Mouse (Mus musculus) MEL (cell line): Measurements from ENCODE around the gene Nop16. TPM values are rescaled to one million over a fixed set of nuclear protein-coding genes. Genes with fewer than 3 reads are reported as not detected.

Experiments
- DNase-seq: peaks from one replicate; pipeline ENCODE4 v3.0.0; 2011; ENCODE audit warnings: low read depth, low spot score
- H3K27ac ChIP-seq: 2 replicates; pipeline ENCODE4 v1.5.1; 2012; ENCODE audit warnings: low read depth, mild to moderate bottlenecking, control low read depth, low read length, moderate library complexity; ENCODE audit not compliant: control insufficient read depth
- H3K27me3 ChIP-seq, 2 experiments: fragments of 150-350 bp in 1 of 2; sonication (generic) in 1 of 2; 2 replicates each; pipeline ENCODE4 v1.6.1; 2012; ENCODE audit warnings: low read length in 2 of 2, mild to moderate bottlenecking in 2 of 2, improper control_type of control experiment in 1 of 2, moderate library complexity in 1 of 2; ENCODE audit not compliant: insufficient read depth in 2 of 2, control insufficient read depth in 1 of 2
- H3K36me3 ChIP-seq, 2 experiments: 2 replicates each; pipeline ENCODE4 v1.6.1; 2012 to 2014; ENCODE audit warnings: low read length in 2 of 2, improper control_type of control experiment in 1 of 2, inconsistent platforms in 1 of 2, mild to moderate bottlenecking in 1 of 2; ENCODE audit not compliant: insufficient read depth in 2 of 2, control insufficient read depth in 1 of 2
- H3K4me1 ChIP-seq, 2 experiments: fragments of 150-350 bp in 1 of 2; sonication (generic) in 1 of 2; 2 replicates each; pipeline ENCODE4 v1.6.1; 2012; ENCODE audit warnings: low read length in 2 of 2, improper control_type of control experiment in 1 of 2, mild to moderate bottlenecking in 1 of 2; ENCODE audit not compliant: insufficient read depth in 2 of 2, control insufficient read depth in 1 of 2
- H3K4me3 ChIP-seq, 2 experiments: fragments of 150-350 bp in 1 of 2; sonication (generic) in 1 of 2; 2 replicates each; pipeline ENCODE4 v1.5.1; 2012; ENCODE audit warnings: low read depth in 2 of 2, low read length in 2 of 2, mild to moderate bottlenecking in 2 of 2, moderate library complexity in 2 of 2, control low read depth in 1 of 2, improper control_type of control experiment in 1 of 2; ENCODE audit not compliant: control insufficient read depth in 1 of 2, insufficient read depth in 1 of 2
- H3K79me2 ChIP-seq: 2 replicates; pipeline ENCODE4 v1.6.1; 2012; ENCODE audit warnings: mild to moderate bottlenecking, low read length, moderate library complexity; ENCODE audit not compliant: control insufficient read depth, poor library complexity, insufficient read depth
- H3K9ac ChIP-seq: 2 replicates; pipeline ENCODE4 v1.6.1; 2012; ENCODE audit warnings: low read depth, mild to moderate bottlenecking, control low read depth, low read length, moderate library complexity; ENCODE audit not compliant: control insufficient read depth, poor library complexity, severe bottlenecking
- H3K9me3 ChIP-seq: fragments of 150-350 bp; sonication (generic); replicated peaks from 2 replicates; pipeline ENCODE4 v1.6.1; 2012; ENCODE audit warnings: mild to moderate bottlenecking, low read length, improper control_type of control experiment, moderate library complexity; ENCODE audit not compliant: insufficient read depth
- CHD1 ChIP-seq: IDR thresholded peaks from 2 replicates; pipeline ENCODE4 v1.6.1; 2012; ENCODE audit warnings: low read depth, mild to moderate bottlenecking, inconsistent platforms, low read length, improper control_type of control experiment
- E2F4 ChIP-seq: IDR thresholded peaks from 2 replicates; pipeline ENCODE4 v1.6.1; 2011; ENCODE audit warnings: low read depth, low read length, improper control_type of control experiment, borderline replicate concordance
- ELF1 ChIP-seq: IDR thresholded peaks from 2 replicates; pipeline ENCODE4 v1.6.1; 2014; ENCODE audit warnings: low read depth, mild to moderate bottlenecking, inconsistent platforms, low read length, improper control_type of control experiment, moderate library complexity
- GABPA ChIP-seq: IDR thresholded peaks from 2 replicates; pipeline ENCODE4 v1.6.1; 2012; ENCODE audit warnings: low read depth, mild to moderate bottlenecking, inconsistent platforms, low read length, improper control_type of control experiment, moderate library complexity
- MAZ ChIP-seq: IDR thresholded peaks from 2 replicates; pipeline ENCODE4 v1.6.1; 2012; ENCODE audit warnings: low read depth, mild to moderate bottlenecking, inconsistent platforms, low read length, improper control_type of control experiment
- NRF1 ChIP-seq: IDR thresholded peaks from 2 replicates; pipeline ENCODE4 v1.6.1; 2014; ENCODE audit warnings: low read depth, mild to moderate bottlenecking, inconsistent platforms, low read length, improper control_type of control experiment, moderate library complexity; ENCODE audit not compliant: poor library complexity, insufficient read depth, severe bottlenecking
- POLR2AphosphoS2 ChIP-seq: IDR thresholded peaks from 2 replicates; pipeline ENCODE4 v1.6.1; 2011; ENCODE audit warnings: low read length, improper control_type of control experiment
- RAD21 ChIP-seq: IDR thresholded peaks from 2 replicates; pipeline ENCODE4 v1.6.1; 2011; ENCODE audit warnings: mild to moderate bottlenecking, low read depth, low read length, improper control_type of control experiment
- SIN3A ChIP-seq: IDR thresholded peaks from 2 replicates; pipeline ENCODE4 v1.6.1; 2012; ENCODE audit warnings: low read length, improper control_type of control experiment, inconsistent platforms
- TCF12 ChIP-seq: IDR thresholded peaks from 2 replicates; pipeline ENCODE4 v1.6.1; 2014; ENCODE audit warnings: low read depth, mild to moderate bottlenecking, inconsistent platforms, low read length, improper control_type of control experiment, moderate library complexity
- USF2 ChIP-seq, 2 experiments: IDR thresholded peaks; 2 replicates each; pipeline ENCODE4 v1.6.1; 2011 to 2012; ENCODE audit warnings: improper control_type of control experiment in 2 of 2, low read length in 2 of 2, borderline replicate concordance in 1 of 2, inconsistent platforms in 1 of 2, low read depth in 1 of 2, mild to moderate bottlenecking in 1 of 2; ENCODE audit not compliant: insufficient read depth in 1 of 2
- ZMIZ1 ChIP-seq: IDR thresholded peaks from 2 replicates; pipeline ENCODE4 v1.6.1; 2012; ENCODE audit warnings: low read depth, mild to moderate bottlenecking, inconsistent platforms, low read length, improper control_type of control experiment, moderate library complexity
- ZNF384 ChIP-seq: IDR thresholded peaks from 2 replicates; pipeline ENCODE4 v1.6.1; 2012; ENCODE audit warnings: low read depth, mild to moderate bottlenecking, inconsistent platforms, low read length, improper control_type of control experiment
- polyA plus RNA-seq, 2 experiments: library from polyadenylated mRNA; stranded (reverse) in 1 of 2; unstranded in 1 of 2; fragments of >175 nt in 1 of 2; fragments of >200 nt in 1 of 2; gene quantifications; 2 replicates each; pipeline versions ENCODE4 v1.2.1 to v1.2.4; 2012; ENCODE audit warnings: low replicate concordance in 2 of 2, low read depth in 1 of 2; ENCODE audit not compliant: insufficient read length in 2 of 2, insufficient read depth in 1 of 2, missing spikeins in 1 of 2
- total RNA-seq: library from RNA; depleted of rRNA; stranded (reverse); fragments of 300-350 nt; gene quantifications from 2 replicates; pipeline ENCODE4 v1.2.3, GENCODE M21; 2012

Gene Nop16
- total and polyA plus RNA-seq, 3 experiments = 131 to 172 TPM; not detected in 1

- DNase-seq = no peak
- no peak overlapping the region for H3K9ac ChIP-seq
- H3K4me1 ChIP-seq = peaks cover 0 to 5% of the 10 kb centered on the region in 2 experiments; a peak in 2 of 4 replicates
- H3K79me2 ChIP-seq = 0 out of 2 replicates have a peak, but pooled peaks cover 2% of the 10 kb centered on the region
- no peak overlapping the region for H3K4me3 ChIP-seq
- H3K27me3 ChIP-seq = no peaks in the 10 kb centered on the region
- no peaks in the 10 kb centered on the region for H3K9me3 ChIP-seq
- peaks cover 2 to 7% of the 10 kb centered on the region in 2 experiments; a peak in 3 of 4 replicates for H3K36me3 ChIP-seq
- H3K27ac ChIP-seq = no peak overlapping the region
- no peak for TF ChIP-seq SIN3A
- TF ChIP-seq POLR2AphosphoS2 = 0 out of 2 replicates have a peak, but pooled peaks have one; percentile 29
Measured at GRCm38 (mm10) chr13:54582126-54582525, 7.8 kb downstream of the Nop16 start.

GRCm38 (mm10) chr13:54581385-54581784, 8.5 kb downstream of the Nop16 start:
- TF ChIP-seq TCF12 (no peak), NRF1 (no peak), GABPA (no peak), ELF1 (no peak), ZMIZ1 (no peak), USF2 (IDR thresholded peaks at IDR 0.05; ENCODE audit: borderline replicate concordance in 1 of 2, insufficient read depth in 1 of 2, low read depth in 1 of 2, low read length in 2 of 2) (no peak), CHD1 (no peak), MAZ (no peak), E2F4 (no peak)
- TF ChIP-seq, all 39 proteins: peak for 0
- Histone ChIP-seq H3K4me1 (peaks cover 0 to 5% of the 10 kb centered on the region in 2 experiments; a peak in 2 of 4 replicates), H3K27ac (no peak overlapping the region), H3K4me3 (no peak overlapping the region), H3K9ac (no peak overlapping the region), H3K79me2 (no peaks in the 10 kb centered on the region), H3K36me3 (peaks cover 2 to 5% of the 10 kb centered on the region in 2 experiments; a peak in 1 of 4 replicates), H3K27me3 (no peaks in the 10 kb centered on the region), H3K9me3 (no peaks in the 10 kb centered on the region)
- no peak for DNase-seq

GRCm38 (mm10) chr13:54577652-54578507, 12.0 kb downstream of the Nop16 start:
- no peaks in the 10 kb centered on the region for H3K9me3 ChIP-seq
- H3K9ac ChIP-seq = no peak overlapping the region
- TF ChIP-seq RAD21 (no peak), ZNF384 (no peak), POLR2AphosphoS2 (0 out of 2 replicates have a peak, but pooled peaks have one; percentile 32)
- TF ChIP-seq, all 39 proteins: peak for 1
- DNase-seq = no peak
- no peak overlapping the region for H3K4me3 ChIP-seq
- no peak overlapping the region for H3K27ac ChIP-seq
- peaks cover 0 to 12% of the 10 kb centered on the region in 2 experiments; a peak in 3 of 4 replicates for H3K36me3 ChIP-seq
- peaks cover 2 to 15% of the 10 kb centered on the region in 2 experiments for H3K4me1 ChIP-seq
- no peaks in the 10 kb centered on the region; the same call in 1 of the 2 replicates for H3K79me2 ChIP-seq
- no peaks in the 10 kb centered on the region for H3K27me3 ChIP-seq
